Mouse (Mus musculus): ENCODE data around the gene Fkbp5.

DNA sequence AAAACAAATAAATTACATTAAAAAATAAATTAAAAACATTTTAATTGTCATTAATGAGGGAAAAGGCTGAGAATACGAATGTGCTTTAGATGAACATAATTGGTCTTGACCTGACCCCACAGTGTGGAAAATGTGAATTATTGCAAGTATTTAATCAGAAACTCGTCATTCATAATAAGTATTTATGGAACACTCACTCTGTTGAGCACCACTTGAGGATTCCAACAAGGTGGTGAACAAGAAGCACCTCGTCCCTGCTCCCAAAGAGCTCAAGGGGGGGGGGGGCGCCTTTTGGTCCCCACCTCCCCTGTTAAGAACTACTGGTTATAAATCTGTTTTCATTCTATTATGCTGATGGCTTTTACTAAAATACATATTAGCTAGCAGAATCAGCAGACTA lies 51.4 kb downstream of the Fkbp5 start:
- TF ChIP-seq CTCF (IDR thresholded peaks at IDR 0.05; ENCODE audit: control insufficient read depth, insufficient read depth, low read length) (no peak), POLR2A (IDR thresholded peaks at IDR 0.05; ENCODE audit: borderline replicate concordance, control insufficient read depth, low read depth, low read length) (no peak)
